Mouse (Mus musculus): Measurements from ENCODE around the gene Pawr.

DNA sequence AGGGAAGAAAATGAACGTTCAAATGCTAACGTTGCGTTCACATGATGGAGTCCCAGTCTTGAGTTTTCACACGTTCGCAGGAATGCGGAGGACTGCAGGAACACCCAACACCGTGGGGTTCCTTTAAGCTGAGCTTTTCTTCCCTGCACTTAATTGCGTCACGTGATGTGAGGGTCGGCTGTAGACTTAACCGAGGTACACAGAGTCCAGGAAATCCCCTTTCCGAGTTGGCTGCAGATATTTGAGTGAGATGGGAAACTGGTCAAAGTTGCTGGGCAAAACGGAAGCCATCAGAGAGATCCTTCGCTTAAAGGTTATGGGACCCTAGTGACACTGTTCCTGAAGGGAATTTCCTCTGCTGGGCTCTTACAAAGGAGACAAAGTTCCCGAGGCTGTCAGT is 102.1 kb downstream of the Pawr start:
- no peak for TF ChIP-seq POLR2A (IDR thresholded peaks at IDR 0.05; ENCODE audit: insufficient read depth, low read length)
- TF ChIP-seq EP300 (IDR thresholded peaks at IDR 0.05; ENCODE audit: insufficient read depth, low read depth, low read length): no peak
- TF ChIP-seq CTCF (IDR thresholded peaks at IDR 0.05; ENCODE audit: low read depth, low read length): no peak

Data from ES-Bruce4 (cell line).